Mouse (Mus musculus) olfactory bulb, adult 2 months (tissue): ENCODE measurements around the gene Hnrnpc. TPM values are rescaled to one million over a fixed set of nuclear protein-coding genes. Genes with fewer than 3 reads are reported as not detected.

Experiments
- H3K27ac ChIP-seq: fragments of 200-500 bp; 2 replicates; pipeline ENCODE4 v1.5.1; 2012; ENCODE audit warnings: low read depth, low read length; ENCODE audit not compliant: insufficient read depth
- H3K4me1 ChIP-seq: fragments of 200-500 bp; 2 replicates; pipeline ENCODE4 v1.6.1; 2012; ENCODE audit warnings: low read length; ENCODE audit not compliant: control insufficient read depth, insufficient read depth
- H3K4me3 ChIP-seq: fragments of 200-500 bp; 2 replicates; pipeline ENCODE4 v1.5.1; 2012; ENCODE audit warnings: mild to moderate bottlenecking, low read depth, low read length, moderate library complexity; ENCODE audit not compliant: insufficient read depth
- CTCF ChIP-seq: fragments of 200-500 bp; IDR thresholded peaks from 2 replicates; pipeline ENCODE4 v1.5.1; 2012; ENCODE audit warnings: low read depth, mild to moderate bottlenecking, low read length, moderate library complexity; ENCODE audit not compliant: insufficient read depth
- POLR2A ChIP-seq: fragments of 200-500 bp; IDR thresholded peaks from 2 replicates; pipeline ENCODE4 v1.6.1; 2012; ENCODE audit warnings: mild to moderate bottlenecking, low read depth, low read length, moderate library complexity; ENCODE audit not compliant: insufficient read depth
- WGBS: fragments of 180-500 bp; shearing (Covaris S2); methylation state at CpG from one replicate; pipeline ENCODE4 v1.1.7; 2018; 5-methylcytosine and 5-hydroxymethylcytosine counted together
- polyA plus RNA-seq: library from polyadenylated mRNA; stranded (reverse); fragments of >200 nt; gene quantifications from 2 replicates; pipeline ENCODE4 v1.2.4, GENCODE M21; 2012; ENCODE audit warnings: low replicate concordance; ENCODE audit not compliant: missing spikeins, insufficient read depth, insufficient read length

The Hnrnpc gene
- polyA plus RNA-seq, result 795 TPM in 1 of 2 replicates, not detected in the other

GRCm38 (mm10) chr14:52103856-52104676, at the start of gene Hnrnpc:
Gene Hnrnpc (minus strand): TSS chr14:52104028.
- WGBS, result under 1% methylated on average over 50 of the region's 50 CpGs
- H3K4me3 ChIP-seq, result peak within 1 kb of the TSS; percentile 80
- H3K4me1 ChIP-seq, result peaks cover 4% of the 10 kb centered on the region; the same call in 1 of the 2 replicates
- peak within 1 kb of the TSS; percentile 98 for H3K27ac ChIP-seq
- TF ChIP-seq CTCF (no peak), POLR2A (peak; percentile 96)

- Histone ChIP-seq H3K4me1 (no peaks in the 10 kb centered on the region), H3K27ac (no peak overlapping the region), H3K4me3 (no peak overlapping the region)
- no peak for TF ChIP-seq POLR2A
- TF ChIP-seq CTCF, result no peak
- WGBS, result 15% methylated on average over 3 of the region's 3 CpGs
Measured at GRCm38 (mm10) chr14:52152613-52153012, 48.8 kb upstream of the Hnrnpc start.

GRCm38 (mm10) chr14:52152179-52152578, 48.4 kb upstream of the Hnrnpc start:
- WGBS, result 8% methylated on average over 7 of the region's 7 CpGs
- TF ChIP-seq CTCF (no peak), POLR2A (no peak)
- H3K4me1 ChIP-seq, result no peaks in the 10 kb centered on the region
- H3K27ac ChIP-seq, result no peak overlapping the region
- no peak overlapping the region for H3K4me3 ChIP-seq

- H3K27ac ChIP-seq, result no peak overlapping the region
- no peak for TF ChIP-seq POLR2A
- TF ChIP-seq CTCF, result no peak
- H3K4me1 ChIP-seq, result no peaks in the 10 kb centered on the region
- 69% methylated on average over 4 of the region's 4 CpGs for WGBS
- no peak overlapping the region for H3K4me3 ChIP-seq
Measured at GRCm38 (mm10) chr14:52149888-52150287, 46.1 kb upstream of the Hnrnpc start.

GRCm38 (mm10) chr14:52146540-52146939, 42.7 kb upstream of the Hnrnpc start:
- 67% methylated on average over 4 of the region's 4 CpGs for WGBS
- no peak overlapping the region for H3K4me3 ChIP-seq
- no peak overlapping the region for H3K27ac ChIP-seq
- no peaks in the 10 kb centered on the region for H3K4me1 ChIP-seq
- TF ChIP-seq CTCF (no peak), POLR2A (no peak)

GRCm38 (mm10) chr14:52144165-52144564, 40.3 kb upstream of the Hnrnpc start:
- no peak overlapping the region for H3K4me3 ChIP-seq
- TF ChIP-seq POLR2A (no peak), CTCF (no peak)
- WGBS, result 85% methylated on average over 4 of the region's 4 CpGs
- no peak overlapping the region for H3K27ac ChIP-seq
- no peaks in the 10 kb centered on the region for H3K4me1 ChIP-seq

- 73% methylated on average over 16 of the region's 16 CpGs for WGBS
- H3K4me3 ChIP-seq, result no peak overlapping the region
Measured at GRCm38 (mm10) chr14:52141445-52142127, 37.8 kb upstream of the Hnrnpc start.

GRCm38 (mm10) chr14:52140577-52141444, 37.0 kb upstream of the Hnrnpc start:
- TF ChIP-seq CTCF, result no peak
- no peak overlapping the region for H3K27ac ChIP-seq
- H3K4me1 ChIP-seq, result no peaks in the 10 kb centered on the region
- H3K4me3 ChIP-seq, result no peak overlapping the region
- WGBS, result 69% methylated on average over 19 of the region's 19 CpGs

More at GRCm38 (mm10) chr14:52141445-52142127, 37.8 kb upstream of the Hnrnpc start:
- no peak overlapping the region for H3K27ac ChIP-seq
- H3K4me1 ChIP-seq, result no peaks in the 10 kb centered on the region
- TF ChIP-seq POLR2A (no peak), CTCF (no peak)
